Mouse (Mus musculus) bone marrow, adult 2 months (tissue): Measurements from ENCODE around the gene Cstb.

Experiments used
- CTCF ChIP-seq: fragments of 200-500 bp; IDR thresholded peaks from 2 replicates; pipeline ENCODE4 v1.5.1; 2011; ENCODE audit warnings: low read length, control low read depth; ENCODE audit not compliant: control insufficient read depth, insufficient read depth
- POLR2A ChIP-seq: fragments of 200-500 bp; IDR thresholded peaks from 2 replicates; pipeline ENCODE4 v1.6.1; 2011; ENCODE audit warnings: low read depth, mild to moderate bottlenecking, control low read depth, low read length, borderline replicate concordance; ENCODE audit not compliant: control insufficient read depth

GRCm38 (mm10) chr10:78441606-78442005 is 16.1 kb downstream of the Cstb start:
- TF ChIP-seq POLR2A (no peak), CTCF (no peak)
